Mouse (Mus musculus) intestine, embryonic 16.5 days (tissue): Measurements from ENCODE around the gene Steap2. TPM values are rescaled to one million over a fixed set of nuclear protein-coding genes. Genes with fewer than 3 reads are reported as not detected.

ENCODE experiments used
- ATAC-seq: fragments of 200-750 bp; cut with Nextera tagmentation; 2 replicates; pipeline ENCODE4 v1.8.0; 2017; ENCODE audit warnings: moderate TSS enrichment, moderate library complexity
- H3K27ac ChIP-seq: fragments of 300-500 bp; sonication (generic); 2 replicates; pipeline ENCODE4 v1.5.1; 2014; ENCODE audit warnings: mild to moderate bottlenecking, low read length
- H3K27me3 ChIP-seq: fragments of 300-500 bp; sonication (generic); replicated peaks from 2 replicates; pipeline ENCODE4 v1.6.1; 2014; ENCODE audit warnings: low read length, control low read depth, mixed read lengths; ENCODE audit not compliant: control insufficient read depth, insufficient read depth
- H3K36me3 ChIP-seq: fragments of 300-500 bp; sonication (generic); 2 replicates; pipeline ENCODE4 v1.6.1; 2014; ENCODE audit warnings: low read length, control low read depth; ENCODE audit not compliant: control insufficient read depth, insufficient read depth
- H3K4me1 ChIP-seq: fragments of 300-500 bp; sonication (generic); 2 replicates; pipeline ENCODE4 v1.6.1; 2014; ENCODE audit warnings: low read length, control low read depth, mixed read lengths; ENCODE audit not compliant: control insufficient read depth, insufficient read depth
- H3K4me2 ChIP-seq: fragments of 300-500 bp; sonication (generic); 2 replicates; pipeline ENCODE4 v1.6.1; 2014; ENCODE audit warnings: low read depth, low read length, control low read depth
- H3K4me3 ChIP-seq: fragments of 300-500 bp; sonication (generic); 2 replicates; pipeline ENCODE4 v1.5.1; 2014; ENCODE audit warnings: mild to moderate bottlenecking, low read length
- H3K9ac ChIP-seq: fragments of 300-500 bp; sonication (generic); 2 replicates; pipeline ENCODE4 v1.6.1; 2014; ENCODE audit warnings: low read depth, low read length
- H3K9me3 ChIP-seq: fragments of 300-500 bp; sonication (generic); 2 replicates; pipeline ENCODE4 v1.6.1; 2016; ENCODE audit warnings: low read length, control low read depth; ENCODE audit not compliant: control insufficient read depth
- WGBS: fragments of 180-500 bp; shearing (Covaris S2); extraction: QIAGEN DNeasy Blood & Tissue Kit; methylation state at CpG from one replicate; pipeline ENCODE4 v1.1.7; 2014; 5-methylcytosine and 5-hydroxymethylcytosine counted together
- polyA plus RNA-seq: library from polyadenylated mRNA; unstranded; fragments of >200 nt; fragmentation: Nextera tagmentation; extraction: Ambion mirVana; gene quantifications from 2 replicates; pipeline ENCODE4 v1.2.1, GENCODE M21; 2015

The Steap2 gene
- polyA plus RNA-seq, 1 experiment from 2014 or later, result 9.2 TPM

- no peaks in the 10 kb centered on the region for H3K27me3 ChIP-seq
- H3K4me1 ChIP-seq, result peaks cover 4% of the 10 kb centered on the region; the same call in 1 of the 2 replicates
- H3K4me2 ChIP-seq, result no peak overlapping the region
- WGBS, result 76% methylated on average over 4 of the region's 4 CpGs
- no peaks in the 10 kb centered on the region for H3K9me3 ChIP-seq
- no peak overlapping the region for H3K9ac ChIP-seq
- H3K27ac ChIP-seq, result no peak overlapping the region
- ATAC-seq, result no peak
- no peak overlapping the region for H3K4me3 ChIP-seq
- H3K36me3 ChIP-seq, result no peaks in the 10 kb centered on the region
Measured at GRCm38 (mm10) chr5:5683292-5683691, 11.1 kb downstream of the Steap2 start.

DNA sequence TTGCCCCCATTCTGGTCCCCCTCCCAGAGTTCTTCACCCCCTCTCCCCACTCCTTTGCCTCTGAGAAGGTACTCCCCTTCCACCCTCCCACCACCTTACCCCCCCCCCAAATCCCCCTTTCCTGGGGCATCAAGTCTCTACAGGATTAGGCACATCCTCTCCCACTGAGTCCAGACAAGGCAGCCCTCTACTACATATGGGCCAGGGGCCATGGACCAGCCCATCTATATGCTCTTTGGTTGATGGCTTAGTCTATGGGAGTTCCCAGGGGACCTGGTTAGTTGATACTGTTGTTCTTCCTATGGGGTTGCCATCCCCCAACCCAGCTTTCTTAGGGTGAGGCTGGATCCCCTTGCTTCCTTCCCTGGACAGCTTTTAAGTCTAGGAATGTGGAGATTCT lies 14.9 kb downstream of the Steap2 start:
- Histone ChIP-seq H3K9me3 (no peaks in the 10 kb centered on the region), H3K4me3 (no peak overlapping the region), H3K4me2 (no peak overlapping the region), H3K27ac (no peak overlapping the region), H3K27me3 (no peaks in the 10 kb centered on the region), H3K36me3 (no peaks in the 10 kb centered on the region), H3K4me1 (no peaks in the 10 kb centered on the region), H3K9ac (no peak overlapping the region)
- ATAC-seq, result no peak

GRCm38 (mm10) chr5:5676082-5676481 lies 18.3 kb downstream of the Steap2 start:
- no peaks in the 10 kb centered on the region for H3K9me3 ChIP-seq
- 87% methylated on average over 3 of the region's 3 CpGs for WGBS
- ATAC-seq, result no peak

GRCm38 (mm10) chr5:5668920-5669319 lies 25.5 kb downstream of the Steap2 start:
- Histone ChIP-seq H3K9ac (no peak overlapping the region), H3K36me3 (no peaks in the 10 kb centered on the region), H3K27me3 (no peaks in the 10 kb centered on the region), H3K9me3 (no peaks in the 10 kb centered on the region), H3K27ac (no peak overlapping the region), H3K4me1 (no peaks in the 10 kb centered on the region), H3K4me3 (no peak overlapping the region), H3K4me2 (no peak overlapping the region)
- 57% methylated on average over 7 of the region's 7 CpGs for WGBS
- no peak for ATAC-seq

More at GRCm38 (mm10) chr5:5676082-5676481, 18.3 kb downstream of the Steap2 start:
- H3K9ac ChIP-seq, result no peak overlapping the region
- no peaks in the 10 kb centered on the region for H3K36me3 ChIP-seq
- H3K4me3 ChIP-seq, result no peak overlapping the region
- no peak overlapping the region for H3K4me2 ChIP-seq
- no peak overlapping the region for H3K27ac ChIP-seq
- H3K4me1 ChIP-seq, result no peaks in the 10 kb centered on the region
- H3K27me3 ChIP-seq, result no peaks in the 10 kb centered on the region

DNA sequence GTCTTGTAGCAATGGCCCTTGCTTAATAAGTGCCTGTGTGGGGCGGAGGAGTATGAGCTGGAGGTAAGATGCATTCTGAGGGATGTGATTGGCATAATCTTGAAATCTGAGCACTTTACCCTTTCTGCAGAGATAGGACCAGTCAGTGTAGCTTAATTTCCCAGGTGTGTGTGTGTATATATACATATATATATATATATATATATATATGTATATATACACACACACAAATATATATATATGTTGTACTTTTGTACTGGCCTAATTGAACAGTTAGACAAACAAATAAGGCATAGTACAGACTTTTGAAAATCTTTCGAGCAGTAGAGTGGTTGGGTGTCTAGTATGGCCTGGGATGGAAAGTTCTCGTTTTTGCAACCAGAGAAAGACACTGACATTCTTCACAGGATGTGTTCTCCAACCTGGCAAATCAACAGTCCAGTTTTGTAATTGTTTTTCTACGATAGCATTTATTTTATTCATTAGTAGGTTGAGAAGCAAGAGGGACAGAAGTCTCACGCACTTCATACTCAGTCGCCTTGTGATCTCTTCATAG lies 29.9 kb downstream of the Steap2 start:
- WGBS, result 54% methylated on average over 6 of the region's 6 CpGs
- peak overlapping the region; percentile 99 for H3K4me2 ChIP-seq
- no peaks in the 10 kb centered on the region for H3K36me3 ChIP-seq
- peak overlapping the region; percentile 70 for H3K9ac ChIP-seq
- no peak for ATAC-seq
- peak overlapping the region; percentile 71 for H3K4me3 ChIP-seq
- no peaks in the 10 kb centered on the region for H3K9me3 ChIP-seq
- peaks cover 5% of the 10 kb centered on the region; the same call in 1 of the 2 replicates for H3K4me1 ChIP-seq
- H3K27me3 ChIP-seq, result no peaks in the 10 kb centered on the region
- no peak overlapping the region for H3K27ac ChIP-seq

DNA sequence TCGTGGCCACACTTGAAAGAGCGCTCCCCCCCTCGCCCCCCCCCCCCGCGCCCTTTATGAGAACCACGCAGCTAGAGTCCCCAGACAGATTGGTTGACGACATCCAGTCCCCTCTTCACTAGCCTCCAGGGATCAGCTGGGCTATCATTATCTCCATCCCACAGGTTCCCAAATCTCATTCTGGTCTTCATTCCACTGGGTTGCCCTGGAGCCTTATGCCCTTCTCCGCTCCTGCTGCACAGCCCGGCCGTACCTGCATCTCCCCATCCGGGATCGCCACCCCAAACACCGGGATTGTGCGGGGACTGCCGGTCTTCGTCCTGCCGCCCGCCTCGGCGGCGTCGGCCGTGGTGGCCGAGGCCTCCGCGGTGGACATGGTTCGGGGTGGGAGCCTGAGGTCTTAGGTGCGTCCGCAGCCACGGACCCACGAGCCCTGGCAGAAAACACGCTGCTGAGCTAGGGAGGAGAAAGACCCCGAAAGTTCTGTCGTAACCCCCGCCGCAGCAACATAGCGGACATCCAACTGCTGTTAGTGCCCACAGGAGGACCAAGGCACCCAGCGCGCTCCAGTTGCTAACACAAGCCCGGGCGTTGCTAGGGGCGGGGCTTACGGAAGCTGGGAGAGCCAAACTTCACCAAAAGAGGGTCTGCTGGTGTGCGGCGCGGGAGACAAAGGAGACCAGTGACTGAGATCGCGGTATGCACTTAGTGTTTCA lies 30.6 kb downstream of the Steap2 start, which contains the start of gene Cfap69:
TSS of gene Cfap69 (minus strand) at position 585 of the 716 bp plus-strand sequence.
- Histone ChIP-seq H3K27me3 (no peaks in the 10 kb centered on the region), H3K9me3 (no peaks in the 10 kb centered on the region), H3K27ac (no peak within 1 kb of the TSS), H3K4me1 (peaks cover 5% of the 10 kb centered on the region; the same call in 1 of the 2 replicates), H3K36me3 (no peaks in the 10 kb centered on the region), H3K4me2 (peak within 1 kb of the TSS; percentile 99), H3K9ac (peak within 1 kb of the TSS; percentile 70), H3K4me3 (peak within 1 kb of the TSS; percentile 71)
- ATAC-seq, result peak; percentile 93
- WGBS, result under 1% methylated on average over 48 of the region's 48 CpGs

GRCm38 (mm10) chr5:5663057-5663456 lies 31.3 kb downstream of the Steap2 start:
- WGBS, result 49% methylated on average over 6 of the region's 6 CpGs

DNA sequence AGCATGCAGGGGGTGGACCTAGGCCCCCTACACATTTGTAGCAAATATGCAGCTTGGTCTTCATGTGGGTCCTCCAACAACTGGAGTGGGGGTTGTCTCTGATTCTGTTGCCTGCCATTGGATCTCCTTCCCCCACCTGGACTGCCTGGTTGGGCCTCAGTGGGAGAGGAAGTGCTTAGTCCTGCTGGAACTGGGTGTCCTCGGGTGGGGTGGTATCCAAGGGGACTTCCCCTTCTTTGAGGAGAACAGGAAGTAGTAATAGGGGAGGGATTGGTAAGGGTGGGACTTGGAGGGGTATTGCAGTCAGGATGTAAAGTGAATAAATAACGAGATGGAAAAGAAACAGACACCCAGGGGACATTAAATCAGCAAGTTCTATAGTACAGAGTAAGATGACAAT lies 35.7 kb downstream of the Steap2 start:
- Histone ChIP-seq H3K27me3 (no peaks in the 10 kb centered on the region), H3K9ac (no peak overlapping the region), H3K9me3 (no peaks in the 10 kb centered on the region), H3K27ac (no peak overlapping the region), H3K4me1 (peaks cover 5% of the 10 kb centered on the region; the same call in 1 of the 2 replicates), H3K36me3 (no peaks in the 10 kb centered on the region), H3K4me2 (no peak overlapping the region), H3K4me3 (no peak overlapping the region)
- 52% methylated on average over 2 of the region's 2 CpGs for WGBS
- ATAC-seq, result no peak

More at GRCm38 (mm10) chr5:5663057-5663456, 31.3 kb downstream of the Steap2 start:
- peaks cover 5% of the 10 kb centered on the region; the same call in 1 of the 2 replicates for H3K4me1 ChIP-seq
- ATAC-seq, result peak; percentile 45; the same call in 1 of the 2 replicates
- no peak overlapping the region for H3K4me3 ChIP-seq
- H3K9ac ChIP-seq, result no peak overlapping the region
- no peak overlapping the region for H3K27ac ChIP-seq
- H3K4me2 ChIP-seq, result peak overlapping the region; percentile 99; the same call in 1 of the 2 replicates
- no peaks in the 10 kb centered on the region for H3K9me3 ChIP-seq
- no peaks in the 10 kb centered on the region for H3K27me3 ChIP-seq
- no peaks in the 10 kb centered on the region for H3K36me3 ChIP-seq

DNA sequence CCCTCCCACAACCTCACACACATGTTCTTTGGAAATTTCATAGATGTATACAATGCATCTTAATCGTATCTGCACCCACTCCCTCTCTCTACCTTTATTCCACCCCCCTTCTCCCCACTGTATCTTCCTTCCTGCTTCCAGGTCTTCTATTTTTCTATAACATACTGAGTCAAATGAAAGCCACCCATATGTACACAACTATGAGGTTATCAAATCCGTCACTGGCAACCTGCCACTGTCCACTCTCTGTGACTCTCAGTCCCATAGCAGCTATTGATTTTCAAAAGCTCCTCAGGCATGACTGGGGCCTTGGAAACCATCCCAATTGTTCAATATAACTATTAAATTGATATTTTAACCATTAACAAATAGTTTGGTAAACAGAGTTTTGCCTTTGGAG lies 36.4 kb downstream of the Steap2 start:
- no peaks in the 10 kb centered on the region for H3K4me1 ChIP-seq
- WGBS, result 72% methylated on average over 2 of the region's 2 CpGs
- H3K27ac ChIP-seq, result no peak overlapping the region
- no peak for ATAC-seq
- no peaks in the 10 kb centered on the region for H3K36me3 ChIP-seq
- no peak overlapping the region for H3K4me2 ChIP-seq
- no peak overlapping the region for H3K4me3 ChIP-seq
- H3K9ac ChIP-seq, result no peak overlapping the region
- no peaks in the 10 kb centered on the region for H3K9me3 ChIP-seq
- H3K27me3 ChIP-seq, result no peaks in the 10 kb centered on the region
